Mouse (Mus musculus) lung, postnatal 10 days (tissue): ENCODE measurements around the gene Slc34a2.
A peak's percentile ranks its signal among the peaks of the same experiment; 100 is the strongest.

ENCODE experiments used
- DNase-seq: peaks from one replicate; pipeline ENCODE4 v3.0.0; 2021

Gene Slc34a2

DNA sequence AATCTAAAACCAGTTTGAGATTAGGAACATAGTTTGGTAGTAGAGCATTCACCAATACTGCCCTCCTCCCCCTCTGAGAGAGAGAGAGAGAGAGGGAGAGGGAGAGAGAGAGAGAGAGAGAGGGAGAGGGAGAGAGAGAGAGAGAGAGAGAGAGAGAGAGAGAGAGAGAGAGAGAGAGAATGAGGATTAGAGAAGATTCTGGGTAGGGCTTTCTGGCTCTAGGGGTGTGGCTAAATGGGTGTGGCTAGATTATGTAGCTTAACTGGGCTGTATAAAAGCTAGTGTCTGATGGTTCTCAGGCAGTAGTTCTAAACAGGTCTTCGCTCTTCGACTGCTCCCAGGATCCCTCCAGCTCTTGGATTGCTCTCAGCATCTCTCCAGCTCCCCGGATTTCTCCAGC lies at the start of gene Slc34a2:
Slc34a2 (plus strand) TSS at position 301 of the 400 bp plus-strand sequence.
- no peak for DNase-seq

DNA sequence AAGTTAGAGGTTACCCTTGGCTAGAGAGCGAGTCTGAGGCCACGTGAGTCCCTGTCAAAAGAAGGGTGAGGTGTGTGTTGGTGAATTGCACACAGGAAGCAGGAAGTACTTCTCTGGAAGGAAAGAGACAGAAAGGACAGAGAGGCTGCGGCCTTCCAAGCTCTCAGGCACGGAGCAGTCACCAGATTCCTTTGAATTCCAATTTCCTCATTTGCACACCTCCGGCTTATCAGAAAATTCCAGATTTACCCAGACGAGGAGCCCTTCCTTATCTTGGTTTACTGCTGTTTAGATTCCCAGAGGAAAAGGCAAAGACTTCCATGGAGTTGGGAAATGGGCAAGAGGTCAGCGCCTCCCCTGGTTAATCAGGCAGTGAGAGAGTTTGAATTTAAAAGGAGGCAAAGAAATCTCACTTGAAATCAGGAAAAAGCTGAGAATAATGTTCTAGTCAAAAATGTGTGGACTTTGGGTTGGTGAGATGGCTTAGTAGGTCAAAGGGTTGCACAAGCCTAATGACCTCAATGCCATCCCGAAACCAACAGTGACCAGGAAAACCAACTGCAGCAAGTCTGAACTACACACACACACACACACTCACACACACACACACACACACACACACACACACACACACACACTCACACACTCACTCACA lies 47.1 kb upstream of the Slc34a2 start:
- peak; percentile 37 for DNase-seq

DNA sequence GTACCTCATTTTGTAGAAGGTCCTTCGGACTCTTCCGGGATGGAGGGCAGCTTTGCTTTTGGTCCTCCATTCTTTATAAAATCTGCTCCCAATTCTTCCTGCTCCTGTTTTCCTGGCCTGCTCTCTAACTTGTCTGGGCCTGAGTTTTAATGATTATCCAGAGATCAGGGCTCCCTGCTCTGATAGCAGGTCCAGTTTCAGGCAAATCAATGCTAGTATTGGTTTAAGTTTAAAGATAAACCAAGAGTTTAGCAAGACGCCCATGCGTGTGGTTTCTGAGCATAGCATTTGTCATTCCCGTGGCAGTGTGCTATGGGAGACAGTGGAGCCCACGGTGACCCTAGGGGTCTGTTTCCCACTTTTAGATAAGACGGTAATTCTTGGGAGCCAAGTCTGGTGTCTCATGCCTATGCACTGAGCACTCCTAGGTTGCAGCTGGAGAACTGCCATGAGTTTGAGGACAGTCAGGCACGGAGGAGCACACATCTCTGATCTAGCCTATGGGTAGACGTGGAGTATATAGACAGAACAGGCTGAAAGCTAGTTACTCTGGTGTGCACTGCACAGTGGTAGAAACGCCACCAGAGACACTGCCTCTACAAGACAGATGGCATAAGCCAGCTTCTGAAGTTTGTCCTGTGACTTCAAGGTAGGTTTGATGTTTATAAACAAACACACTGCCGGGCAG lies 45.5 kb upstream of the Slc34a2 start:
- no peak for DNase-seq

DNA sequence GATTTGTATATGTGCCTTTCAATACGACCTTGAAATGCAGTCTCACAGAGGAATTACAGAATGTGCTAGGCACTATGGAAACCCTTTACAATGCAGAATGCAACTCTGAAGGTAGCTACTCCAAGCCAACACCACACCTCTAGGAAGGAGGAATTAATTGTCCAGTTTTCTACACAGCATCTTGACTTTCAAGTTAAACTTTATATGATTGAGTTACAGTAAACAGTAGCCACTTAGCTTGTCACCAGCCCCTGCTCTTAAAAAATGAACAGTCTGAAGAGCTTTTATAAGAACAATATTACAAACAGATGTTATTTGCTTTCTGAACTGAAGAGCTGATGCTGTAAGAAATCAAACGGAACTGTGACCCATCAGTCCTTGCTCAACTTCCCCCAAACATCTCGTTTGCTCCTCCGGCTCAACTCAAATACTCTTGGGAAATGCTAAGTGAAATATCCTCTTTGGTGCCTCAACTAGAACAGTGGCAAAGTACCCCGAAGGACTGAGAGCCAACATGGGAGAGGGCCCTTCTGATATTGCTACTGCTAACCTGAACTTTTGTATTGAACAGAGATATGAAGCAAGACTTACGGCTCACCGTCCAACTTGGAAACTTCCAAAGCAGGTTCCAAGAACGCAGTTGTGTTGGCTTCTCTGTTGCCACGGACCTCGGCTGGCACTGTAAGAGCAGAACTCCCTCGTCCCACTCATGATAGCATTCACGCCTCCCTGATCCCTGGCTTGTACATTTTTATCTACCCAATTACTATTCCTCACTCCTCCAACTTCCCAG lies 44.2 kb upstream of the Slc34a2 start:
- DNase-seq: peak; percentile 34

DNA sequence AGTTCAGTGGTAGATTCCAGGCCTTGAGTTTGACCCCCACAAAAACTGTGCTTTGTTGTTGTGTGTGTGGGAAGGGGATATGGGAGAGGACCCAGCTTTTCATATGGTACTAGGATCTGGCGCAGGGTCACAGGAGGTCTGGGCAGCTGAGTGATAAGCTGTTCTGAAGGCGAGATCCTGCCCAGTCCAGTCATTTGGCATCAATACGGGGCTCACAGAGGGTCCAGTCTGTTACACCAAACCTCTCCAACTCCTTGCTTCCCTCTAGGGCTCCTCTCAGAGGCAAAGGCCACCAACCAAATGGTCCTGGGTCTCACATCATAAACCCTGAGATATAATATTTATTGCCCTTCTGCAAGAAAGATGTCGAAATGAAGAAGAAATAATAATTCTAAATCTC lies 42.4 kb upstream of the Slc34a2 start:
- DNase-seq: no peak

DNA sequence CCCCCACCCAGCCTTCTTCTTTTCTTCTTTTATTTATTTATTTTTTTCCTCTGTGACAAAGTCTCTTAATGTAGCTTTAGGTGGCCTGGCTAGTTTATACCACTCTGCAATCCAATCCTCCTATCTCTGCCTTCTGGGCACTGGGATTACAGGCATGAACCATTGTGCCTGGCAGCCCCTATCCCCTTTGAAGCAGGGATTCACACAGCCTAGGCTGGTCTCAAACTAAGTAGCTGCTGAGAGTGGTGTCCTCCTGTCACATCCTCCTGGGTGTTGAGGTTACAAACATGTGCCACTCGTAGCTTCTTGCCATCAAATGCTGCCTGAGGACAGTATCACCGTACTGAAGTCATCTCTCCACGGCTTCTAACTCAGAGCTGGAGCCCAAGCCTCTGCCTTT lies 41.7 kb upstream of the Slc34a2 start:
- no peak for DNase-seq

DNA sequence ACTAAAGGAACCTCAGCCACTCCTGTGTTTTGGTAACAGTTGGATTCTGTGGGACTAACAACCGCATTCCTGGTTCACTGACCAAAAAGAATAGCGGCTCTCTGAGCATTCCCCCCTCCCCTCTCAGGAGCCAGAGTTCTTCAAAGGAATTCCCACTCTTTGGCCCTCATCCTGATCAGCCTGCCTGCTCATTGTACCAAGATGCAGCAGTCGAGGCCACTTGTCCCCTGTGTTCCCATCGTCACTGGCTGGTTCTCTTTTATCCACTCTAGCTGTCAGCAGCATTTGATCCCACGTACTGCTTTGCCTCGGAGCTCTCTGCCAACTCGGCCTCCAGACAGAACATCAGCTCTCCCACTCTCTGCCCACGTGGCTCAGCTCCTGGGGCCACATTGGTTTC lies 41.3 kb upstream of the Slc34a2 start:
- DNase-seq: no peak

DNA sequence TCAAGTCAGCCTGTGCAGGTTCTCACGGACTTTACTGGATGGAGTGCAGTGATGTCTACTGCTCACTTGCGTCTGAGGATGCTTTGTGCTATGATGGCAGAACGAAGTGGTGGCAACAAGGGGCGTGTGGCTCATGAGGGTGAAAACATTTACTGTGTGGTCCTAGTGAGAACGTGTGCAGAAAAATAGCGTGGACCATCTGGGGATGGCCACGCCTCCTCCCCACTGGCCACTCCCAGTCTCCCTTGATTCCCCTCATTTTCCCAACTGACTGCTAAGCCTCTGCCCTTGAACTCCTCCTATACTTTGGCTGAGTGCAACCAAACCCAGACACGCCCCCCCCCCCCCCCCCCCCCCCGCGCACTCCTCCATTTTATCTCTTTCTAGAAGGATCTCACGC lies 40.8 kb upstream of the Slc34a2 start:
- no peak for DNase-seq

DNA sequence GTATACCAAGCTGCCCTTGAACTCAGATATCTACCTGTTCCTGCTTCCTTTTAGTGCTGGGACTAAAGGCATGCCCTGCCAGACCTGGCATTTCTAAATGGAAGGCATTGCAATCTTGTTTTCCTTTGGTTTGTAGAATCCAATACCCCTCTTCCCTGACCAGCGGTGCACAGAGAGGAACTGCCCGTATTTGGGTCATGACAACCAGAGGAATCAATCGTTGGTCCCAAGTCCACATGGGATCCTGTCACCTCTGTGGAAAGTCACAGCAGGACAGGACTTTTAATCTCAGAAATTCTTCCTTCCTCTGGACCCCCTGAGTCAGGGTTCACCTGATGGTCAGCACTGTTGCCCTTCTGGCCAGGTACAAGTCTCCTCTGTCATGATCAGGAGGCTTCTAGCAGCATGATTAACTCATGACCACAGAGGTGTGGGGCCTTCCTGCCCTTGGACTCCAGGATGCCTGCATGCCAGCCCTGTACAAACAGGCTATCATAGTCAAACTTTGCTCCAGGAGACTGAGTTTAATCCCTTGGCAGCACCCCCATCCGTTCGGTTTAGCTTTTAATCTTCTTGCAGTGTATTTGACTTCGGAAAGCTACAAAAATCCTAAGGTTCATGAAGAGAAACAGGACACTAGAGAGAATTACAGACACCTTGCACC lies 39.7 kb upstream of the Slc34a2 start:
- no peak for DNase-seq

DNA sequence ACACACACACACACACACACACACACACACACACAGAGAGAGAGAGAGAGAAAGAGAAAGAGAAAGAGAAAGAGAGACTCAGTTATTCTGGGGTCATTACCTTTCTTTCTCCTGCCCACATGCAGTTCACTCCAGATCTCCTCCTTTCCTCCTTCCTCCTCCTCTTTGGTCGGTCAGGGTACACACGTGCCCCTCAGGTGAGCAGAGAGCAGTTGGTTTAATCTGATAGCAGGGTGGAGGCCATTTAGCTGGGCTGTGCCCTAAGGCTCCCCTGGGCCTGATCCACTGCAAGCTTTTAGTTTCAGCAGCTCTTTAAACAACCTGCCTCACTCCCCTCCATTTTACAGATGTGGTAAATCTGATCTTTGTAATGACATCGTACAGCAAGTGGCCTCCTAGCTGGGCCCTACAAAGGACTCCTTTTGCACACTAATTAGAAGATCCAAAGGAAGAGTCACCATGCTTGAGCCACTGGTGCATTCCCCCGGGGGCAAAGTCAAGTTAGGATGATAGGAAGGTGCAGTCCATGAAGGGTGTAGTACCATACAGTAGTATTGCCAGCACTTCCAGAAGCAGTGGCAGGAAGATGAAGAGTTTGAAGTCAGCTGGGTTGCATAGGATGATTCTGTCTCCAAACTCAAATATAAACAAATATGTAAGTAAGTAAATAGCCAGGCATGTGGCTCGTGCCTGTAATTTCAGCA lies 37.6 kb upstream of the Slc34a2 start:
- no peak for DNase-seq

DNA sequence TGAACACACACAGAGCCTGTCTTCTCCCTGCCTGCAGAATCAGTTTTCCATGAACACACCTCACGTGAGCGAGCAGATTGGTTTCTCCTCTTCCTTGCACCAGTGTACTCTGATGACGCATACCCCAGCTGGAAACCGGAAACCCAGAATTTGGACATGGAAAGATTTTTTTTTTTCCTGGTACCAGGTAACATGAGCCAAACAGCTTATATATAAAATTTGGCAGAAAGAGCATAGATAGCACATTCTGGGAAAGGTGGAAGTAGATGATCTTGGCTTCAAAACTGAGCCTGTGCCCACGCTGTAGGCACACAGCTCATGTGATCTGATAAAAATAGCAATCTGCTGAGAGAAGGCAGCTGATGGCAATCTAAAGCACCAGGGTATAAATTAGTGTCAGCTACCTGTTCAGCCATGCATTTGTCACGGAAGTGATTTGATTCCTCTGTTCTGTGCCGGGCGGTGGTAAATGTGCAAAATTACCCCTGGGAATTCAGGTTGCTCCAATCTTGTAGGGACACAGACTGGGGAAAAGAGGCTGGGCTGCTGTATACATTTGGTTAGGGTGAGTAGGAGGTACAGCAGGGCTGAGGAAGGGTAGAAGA lies 35.2 kb upstream of the Slc34a2 start:
- no peak for DNase-seq

DNA sequence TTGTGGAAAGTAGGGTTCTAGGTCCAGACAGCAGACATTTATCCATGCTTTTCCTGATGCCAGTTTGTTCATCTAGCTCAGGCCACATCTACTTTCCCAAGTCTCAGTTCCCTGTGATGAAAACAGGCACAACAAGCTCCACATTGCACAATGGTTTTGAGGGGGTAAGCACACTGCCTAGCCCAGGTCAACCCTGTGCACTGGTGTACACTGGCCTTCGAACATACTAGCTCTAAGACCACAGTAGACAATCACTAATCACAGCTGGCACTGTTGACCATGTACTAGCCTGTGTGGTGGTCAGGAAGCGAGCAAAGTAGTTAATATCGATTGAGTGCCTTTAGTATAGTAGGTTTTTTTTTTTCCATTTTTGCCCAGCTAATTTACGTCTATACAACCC lies 34.4 kb upstream of the Slc34a2 start:
- no peak for DNase-seq

DNA sequence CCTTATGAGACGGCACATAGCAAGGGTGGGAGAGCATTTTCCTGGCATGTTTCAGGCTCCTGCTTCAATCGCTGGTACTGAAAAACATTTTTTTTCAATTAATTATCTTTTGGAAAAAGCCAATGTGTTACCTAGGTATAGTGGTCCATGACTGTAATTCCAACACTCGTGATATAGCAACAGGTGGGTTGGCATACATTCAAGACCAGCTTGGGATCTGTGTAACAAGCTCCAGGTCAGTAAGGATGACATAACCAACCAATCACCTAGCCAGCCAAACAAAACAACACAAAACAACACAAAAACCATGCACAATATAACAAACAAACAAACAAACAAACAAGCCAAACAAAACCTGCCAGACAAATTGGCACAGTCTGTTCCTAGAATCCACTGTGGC lies 33.9 kb upstream of the Slc34a2 start:
- DNase-seq: no peak

DNA sequence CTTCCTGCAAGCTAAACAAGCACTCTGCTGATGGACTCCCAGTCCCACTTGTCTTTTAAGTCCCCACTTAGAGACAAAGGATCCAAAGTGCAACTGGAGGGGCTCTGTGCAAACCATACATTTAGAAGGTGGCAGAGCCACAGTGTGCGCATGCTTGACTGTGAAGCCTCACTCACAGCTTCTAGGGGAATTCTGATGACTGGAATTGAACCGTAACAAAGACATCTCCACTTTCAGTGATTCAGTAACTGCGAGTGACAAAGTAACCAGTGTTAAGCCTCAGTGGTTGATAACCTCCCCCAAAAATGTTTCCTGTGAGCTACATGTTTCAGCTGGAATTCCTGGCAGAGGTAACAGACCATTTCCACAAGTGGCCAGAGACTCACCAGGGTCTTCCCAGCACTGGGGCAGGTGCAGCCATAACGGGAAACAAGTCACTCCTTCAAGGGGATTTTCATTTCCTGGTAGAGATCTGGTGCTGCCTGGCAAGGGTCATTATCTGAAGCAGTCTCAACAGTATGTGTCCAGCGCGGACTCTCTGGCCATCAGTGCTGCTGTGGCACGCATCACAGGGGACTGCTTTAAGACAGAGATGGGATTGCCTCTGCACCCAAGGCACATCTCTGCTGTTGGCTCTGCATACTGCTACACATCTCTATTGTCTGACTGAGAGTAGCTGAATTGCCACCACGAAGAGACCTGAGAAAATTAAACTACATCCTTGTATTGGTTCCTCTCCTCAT lies 28.7 kb upstream of the Slc34a2 start:
- DNase-seq: no peak

DNA sequence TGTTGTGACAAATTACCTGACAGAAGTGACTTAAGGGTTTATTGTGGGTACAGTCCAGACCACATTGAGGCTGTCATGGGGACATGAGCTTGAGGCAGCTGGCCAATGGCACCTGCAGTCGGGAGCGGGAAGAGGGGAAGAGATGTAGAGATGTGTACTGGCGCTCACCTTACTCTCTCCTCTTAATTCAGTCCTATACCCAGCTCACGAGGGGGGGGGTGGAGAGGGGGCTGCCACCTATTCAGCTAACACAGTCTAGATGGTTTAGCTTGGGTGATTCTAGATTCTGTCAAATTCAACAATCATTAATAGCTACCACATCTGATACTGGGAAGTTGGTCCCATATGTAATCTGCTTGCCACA lies 28.1 kb upstream of the Slc34a2 start:
- DNase-seq: no peak

DNA sequence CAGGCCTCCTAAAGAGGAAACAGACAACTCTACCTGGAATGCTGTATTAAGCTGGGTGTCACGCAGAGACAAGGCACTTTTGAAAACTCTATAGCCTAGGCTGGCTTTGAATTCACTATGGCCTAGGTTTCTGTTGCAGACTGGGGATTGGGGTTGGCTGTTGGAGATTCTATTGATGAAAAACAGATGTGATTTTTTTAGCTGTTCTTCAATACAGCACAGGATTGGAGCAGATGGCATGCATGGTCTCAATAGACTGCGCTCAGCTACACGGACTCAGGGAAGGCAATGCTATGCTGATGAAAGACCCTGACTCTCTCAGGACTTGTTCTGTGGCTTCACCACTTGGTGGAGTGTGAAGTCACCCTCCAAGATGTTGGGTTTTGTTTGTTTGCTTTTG lies 26.6 kb upstream of the Slc34a2 start:
- no peak for DNase-seq

DNA sequence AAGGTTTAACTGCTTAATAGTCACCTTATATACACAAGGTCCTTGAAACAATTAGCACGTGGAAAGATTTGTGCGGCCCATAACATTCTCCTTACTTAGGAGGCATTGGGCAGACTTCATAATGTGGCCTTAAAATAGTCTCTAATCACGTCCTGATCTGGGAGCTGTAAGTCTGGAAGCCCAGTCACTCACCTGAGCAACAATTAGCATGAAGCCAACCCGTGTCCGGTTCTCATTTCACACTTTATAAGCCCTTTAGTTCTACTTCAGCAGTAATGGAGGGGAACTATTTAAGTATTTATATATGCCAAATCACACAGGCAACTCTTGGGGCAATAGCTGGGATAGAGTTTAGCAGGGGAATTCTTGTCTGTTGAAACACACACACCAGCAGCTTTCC lies 21.3 kb upstream of the Slc34a2 start:
- DNase-seq: no peak

DNA sequence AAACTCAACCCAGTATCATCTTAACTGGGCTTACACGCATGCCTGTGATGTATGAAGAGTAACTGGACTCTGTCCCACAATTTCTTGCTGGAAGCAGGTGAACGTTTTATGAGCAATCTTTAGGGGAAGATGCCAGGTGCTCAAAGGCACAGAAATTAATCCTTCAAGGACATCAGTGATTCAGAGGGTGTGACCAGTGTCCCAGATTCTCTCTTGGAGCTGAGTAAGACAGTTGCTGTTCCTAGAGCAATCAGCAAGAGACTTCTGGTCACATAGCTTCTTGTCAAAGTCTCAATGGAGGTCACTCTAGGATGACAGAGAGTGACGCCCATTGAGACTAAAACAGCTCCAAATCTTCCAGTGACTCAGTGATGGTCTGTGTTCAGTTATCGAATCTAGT lies 19.6 kb upstream of the Slc34a2 start:
- no peak for DNase-seq

DNA sequence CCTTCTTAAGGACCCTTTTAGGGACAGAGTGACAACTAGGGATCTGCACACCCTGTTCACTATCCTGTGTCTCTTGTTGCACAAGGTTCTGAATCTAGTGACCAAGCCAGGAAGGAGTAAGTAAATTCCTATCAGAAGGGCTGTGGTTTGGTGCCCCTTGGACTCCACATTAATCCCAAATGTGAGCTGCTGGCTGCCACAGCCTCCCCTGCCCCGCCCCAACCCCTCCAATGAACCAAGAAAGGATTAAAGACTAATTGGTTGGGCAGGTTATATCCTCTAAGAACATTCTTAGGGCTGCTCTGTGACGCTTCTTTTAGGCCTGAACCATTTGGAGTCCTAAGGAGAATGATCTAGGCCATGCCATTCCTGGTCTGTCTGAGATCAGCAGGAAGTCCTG lies 14.4 kb upstream of the Slc34a2 start:
- DNase-seq: no peak

DNA sequence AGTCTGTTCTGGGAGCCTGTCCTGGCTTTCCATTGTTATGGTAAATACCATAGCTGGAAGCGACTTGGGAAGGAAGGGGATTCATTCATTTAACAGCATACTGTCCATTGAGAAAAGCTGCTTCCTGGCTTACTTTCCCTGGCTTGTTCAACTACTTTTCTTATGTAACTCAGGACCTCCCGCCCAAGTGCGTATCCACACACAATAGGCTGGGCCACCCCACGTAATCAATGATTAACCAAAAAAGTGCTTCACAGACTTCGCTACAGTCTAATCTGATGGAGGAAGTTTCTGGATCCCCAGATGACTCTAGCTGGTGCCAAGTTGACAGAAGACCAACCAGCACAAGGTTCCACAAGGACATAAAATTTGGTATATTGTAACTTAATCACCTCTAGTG lies 14.0 kb upstream of the Slc34a2 start:
- no peak for DNase-seq

DNA sequence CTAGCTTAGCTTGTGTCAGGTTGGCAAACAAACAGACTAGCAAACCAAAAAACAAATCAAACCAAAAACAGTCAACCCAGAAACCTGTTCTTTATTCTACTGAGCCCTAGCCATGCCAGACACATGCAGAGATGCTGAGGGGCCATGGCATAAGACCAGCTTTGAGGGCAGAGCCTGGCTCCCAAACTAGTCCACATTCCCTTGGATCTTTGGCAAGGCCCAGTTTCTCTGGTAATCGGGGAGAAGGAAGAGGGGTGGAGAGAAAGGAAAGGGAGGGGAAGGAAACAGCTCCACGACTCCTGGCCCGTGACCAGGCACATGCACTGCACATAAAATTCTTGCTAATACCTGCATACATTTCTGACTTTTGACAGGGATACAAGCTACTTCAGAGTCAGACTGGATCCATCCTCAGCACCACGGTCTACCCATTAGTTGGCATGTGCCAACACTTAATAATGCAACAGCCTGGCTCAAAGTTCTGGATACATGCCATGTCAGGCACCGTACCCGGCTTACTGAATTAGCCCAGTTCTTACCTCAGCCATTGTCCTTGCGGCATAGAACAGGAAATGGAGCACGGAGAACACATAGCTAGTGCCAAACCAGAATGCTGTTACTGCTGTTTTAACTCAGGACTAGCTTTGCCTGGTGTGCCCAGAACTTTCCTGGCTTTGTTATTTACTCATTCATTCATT lies 12.5 kb upstream of the Slc34a2 start:
- DNase-seq: no peak
